Mouse (Mus musculus) embryonic facial prominence, embryonic 13.5 days (tissue): ENCODE measurements at regions not wholly inside any gene's neighbourhood (a gene's known extent, or its start where the extent isn't known, plus 50 kb on each side); places are given as distances from the start of the nearest gene placed in this dataset.

Experiments used
- ATAC-seq: fragments of 200-750 bp; cut with Nextera tagmentation; 2 replicates; pipeline ENCODE4 v1.8.0; 2017; ENCODE audit warnings: low read depth; ENCODE audit not compliant: insufficient number of reproducible peaks, insufficient read depth, low FRiP score, low TSS enrichment
- H3K27ac ChIP-seq: fragments of 300-500 bp; sonication (generic); 2 replicates; pipeline ENCODE4 v1.5.1; 2015; ENCODE audit warnings: moderate library complexity, mild to moderate bottlenecking, inconsistent platforms
- H3K27me3 ChIP-seq: fragments of 300-500 bp; sonication (generic); 2 replicates; pipeline ENCODE4 v1.6.1; 2015; ENCODE audit warnings: mild to moderate bottlenecking, inconsistent platforms
- H3K36me3 ChIP-seq: fragments of 300-500 bp; sonication (generic); 2 replicates; pipeline ENCODE4 v1.6.1; 2015; ENCODE audit warnings: mild to moderate bottlenecking, inconsistent platforms
- H3K4me1 ChIP-seq: fragments of 300-500 bp; sonication (generic); 2 replicates; pipeline ENCODE4 v1.6.1; 2015; ENCODE audit warnings: inconsistent platforms
- H3K4me2 ChIP-seq: fragments of 300-500 bp; sonication (generic); 2 replicates; pipeline ENCODE4 v1.6.1; 2015; ENCODE audit warnings: moderate library complexity, mild to moderate bottlenecking, inconsistent platforms
- H3K4me3 ChIP-seq: fragments of 300-500 bp; sonication (generic); 2 replicates; pipeline ENCODE4 v1.5.1; 2015; ENCODE audit warnings: mild to moderate bottlenecking, inconsistent platforms
- H3K9ac ChIP-seq: fragments of 300-500 bp; sonication (generic); 2 replicates; pipeline ENCODE4 v1.6.1; 2015; ENCODE audit warnings: mild to moderate bottlenecking, inconsistent platforms
- H3K9me3 ChIP-seq: fragments of 300-500 bp; sonication (generic); 2 replicates; pipeline ENCODE4 v1.6.1; 2016; ENCODE audit warnings: inconsistent platforms
- WGBS: fragments of 180-500 bp; shearing (Covaris S2); methylation state at CpG from one replicate; pipeline ENCODE4 v1.1.7; 2015; ENCODE audit warnings: mixed read lengths; 5-methylcytosine and 5-hydroxymethylcytosine counted together

- no peak overlapping the region for H3K27ac ChIP-seq
- H3K4me2 ChIP-seq, result no peak overlapping the region
- no peak for ATAC-seq
- no peak overlapping the region for H3K9ac ChIP-seq
- no peaks in the 10 kb centered on the region for H3K9me3 ChIP-seq
- H3K4me3 ChIP-seq, result no peak overlapping the region
- no peaks in the 10 kb centered on the region for H3K27me3 ChIP-seq
- no peaks in the 10 kb centered on the region for H3K36me3 ChIP-seq
- no peaks in the 10 kb centered on the region for H3K4me1 ChIP-seq
- 86% methylated on average over 4 of the region's 4 CpGs for WGBS
These were observed 68.7 kb upstream of the Pum3 start for GRCm38 (mm10) chr19:27498278-27498677.

GRCm38 (mm10) chr19:27492468-27492867 lies 62.8 kb upstream of the Pum3 start:
- Histone ChIP-seq H3K9me3 (no peaks in the 10 kb centered on the region), H3K9ac (no peak overlapping the region), H3K27me3 (no peaks in the 10 kb centered on the region), H3K36me3 (no peaks in the 10 kb centered on the region), H3K27ac (no peak overlapping the region), H3K4me2 (no peak overlapping the region), H3K4me1 (no peaks in the 10 kb centered on the region), H3K4me3 (no peak overlapping the region)
- 80% methylated on average over 8 of the region's 8 CpGs for WGBS
- no peak for ATAC-seq

GRCm38 (mm10) chr19:27491873-27492272 lies 62.2 kb upstream of the Pum3 start:
- no peak for ATAC-seq
- H3K36me3 ChIP-seq, result no peaks in the 10 kb centered on the region
- no peak overlapping the region for H3K4me2 ChIP-seq
- H3K27ac ChIP-seq, result no peak overlapping the region
- H3K9me3 ChIP-seq, result no peaks in the 10 kb centered on the region
- no peak overlapping the region for H3K9ac ChIP-seq
- 92% methylated on average over 5 of the region's 5 CpGs for WGBS
- H3K27me3 ChIP-seq, result no peaks in the 10 kb centered on the region
- H3K4me3 ChIP-seq, result no peak overlapping the region
- no peaks in the 10 kb centered on the region for H3K4me1 ChIP-seq

GRCm38 (mm10) chr19:27489053-27489452 lies 59.4 kb upstream of the Pum3 start:
- Histone ChIP-seq H3K27me3 (no peaks in the 10 kb centered on the region), H3K27ac (no peak overlapping the region), H3K4me3 (no peak overlapping the region), H3K36me3 (no peaks in the 10 kb centered on the region), H3K9ac (no peak overlapping the region), H3K4me1 (no peaks in the 10 kb centered on the region), H3K9me3 (no peaks in the 10 kb centered on the region), H3K4me2 (no peak overlapping the region)
- WGBS, result 89% methylated on average over 4 of the region's 4 CpGs
- ATAC-seq, result no peak
